ENCODE assay signal across 9 mouse cellular contexts in the genomic region with DNA sequence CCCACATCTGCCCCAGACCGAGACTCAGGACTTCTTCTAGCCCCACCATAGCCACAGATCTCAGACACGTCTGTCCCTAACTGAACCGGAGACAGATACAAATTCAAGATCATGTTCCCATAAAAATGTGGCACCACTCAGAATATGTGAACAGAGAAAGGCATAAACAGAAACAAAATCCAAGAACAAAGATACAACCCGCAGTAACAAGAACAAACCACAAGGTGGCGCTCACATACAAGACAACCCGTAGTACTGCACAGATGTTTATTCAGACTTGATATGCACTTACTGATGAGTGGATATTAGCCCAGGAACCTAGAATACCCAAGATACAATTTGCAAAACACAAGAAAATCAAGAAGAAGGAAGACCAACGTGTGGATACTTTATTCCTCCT.
A peak's percentile ranks its signal among the peaks of the same experiment; 100 is the strongest.
DNase-seq lines count a peak whose midpoint lies in the region; ATAC-seq and TF ChIP-seq lines count a peak whose summit lies in the region.
"Had no signal": no experiment of that assay in that cellular context is flagged by ENCODE, and none has a peak within 500 bp of the region (broad histone marks: within the 10 kb centered on the region; RNA-seq: fewer than 3 reads in every experiment).

No protein-coding gene starts in this region.

- WGBS in heart, embryonic 10.5 days = 14% methylated on average over 7 of the region's 7 CpGs
- 16% methylated on average over 7 of the region's 7 CpGs for WGBS in forebrain, embryonic 15.5 days

- no peaks in the 10 kb centered on the region for H3K4me1 ChIP-seq in heart, embryonic 10.5 days
- H3K4me1 ChIP-seq in CH12.LX (ENCODE audit: control insufficient read depth in 1 of 2, insufficient read depth in 2 of 2) = no peaks in the 10 kb centered on the region
- H3K4me1 ChIP-seq in forebrain, embryonic 15.5 days = no peaks in the 10 kb centered on the region
- H3K4me1 ChIP-seq in testis, adult 2 months (ENCODE audit: control insufficient read depth, insufficient read depth, low read length) = no peaks in the 10 kb centered on the region
- H3K4me1 ChIP-seq: embryonic facial prominence, embryonic 13.5 days had no signal

- H3K27me3 ChIP-seq in heart, embryonic 10.5 days (ENCODE audit: insufficient read depth, poor library complexity, severe bottlenecking) = no peaks in the 10 kb centered on the region
- no peaks in the 10 kb centered on the region for H3K27me3 ChIP-seq in CH12.LX (replicated peaks)
- H3K27me3 ChIP-seq in forebrain, embryonic 15.5 days = no peaks in the 10 kb centered on the region
- no peaks in the 10 kb centered on the region for H3K27me3 ChIP-seq in testis, adult 2 months (ENCODE audit: control insufficient read depth, insufficient read depth, low read length)
- H3K27me3 ChIP-seq: embryonic facial prominence, embryonic 13.5 days had no signal

- no peak overlapping the region for H3K9ac ChIP-seq in CH12.LX (ENCODE audit: insufficient read depth, low read depth)
- H3K9ac ChIP-seq in forebrain, embryonic 15.5 days (replicated peaks) = no peak overlapping the region
- H3K9ac ChIP-seq: embryonic facial prominence, embryonic 13.5 days had no signal

- no peak for TF ChIP-seq POLR2A in CH12.LX (IDR thresholded peaks at IDR 0.05; ENCODE audit: low read depth, low read length)
- no peak for TF ChIP-seq POLR2A in testis, adult 2 months (IDR thresholded peaks at IDR 0.05; ENCODE audit: control insufficient read depth, low read depth, low read length)

- TF ChIP-seq EP300 in CH12.LX (IDR thresholded peaks at IDR 0.05; ENCODE audit: low read length) = no peak

- peak; percentile 46 to 59 for DNase-seq in heart, postnatal 10 days
- DNase-seq in heart, embryonic 10.5 days (ENCODE audit: low spot score) = no peak
- peak; percentile 36 for DNase-seq in CH12.LX (ENCODE audit: extremely low read depth)
- DNase-seq in c-Kit-negative CD71-positive TER-119-positive erythroid progenitor cells, embryonic 14.5 days (ENCODE audit: low read depth, low spot score) = peak; percentile 8
- peak; percentile 19 to 65 for DNase-seq in layer of hippocampus, adult 18-20 months (ENCODE audit: low spot score in 2 of 2)

- no peak overlapping the region for H3K27ac ChIP-seq in heart, embryonic 10.5 days
- H3K27ac ChIP-seq in CH12.LX (ENCODE audit: insufficient read depth, low read depth) = no peak overlapping the region
- no peak overlapping the region for H3K27ac ChIP-seq in forebrain, embryonic 15.5 days (replicated peaks)
- H3K27ac ChIP-seq in testis, adult 2 months (ENCODE audit: control insufficient read depth, insufficient read depth, low read depth, low read length) = no peak overlapping the region
- H3K27ac ChIP-seq: embryonic facial prominence, embryonic 13.5 days had no signal

- TF ChIP-seq RAD21 in CH12.LX (IDR thresholded peaks at IDR 0.05; ENCODE audit: low read depth, low read length) = peak; percentile 80

- in situ Hi-C loops in CH12.LX (cut with MboI; ENCODE audit: low pct_ligation_motif_present, low pct_unique_long_range_greater_than_20kb, low sequenced_read_pairs) = loop anchor here (10.0 kb wide), 1 partner anchor 238 kb away; no protein-coding TSS in a partner anchor

- peak; percentile 23 to 76; a peak in 3 of 4 replicates for TF ChIP-seq CTCF in CH12.LX (conservative IDR thresholded peaks at IDR 0.05 in 1 of 2, IDR thresholded peaks at IDR 0.05 in 1 of 2; ENCODE audit: low read depth in 2 of 2, low read length in 2 of 2)
- peak; percentile 16; the same call in 1 of the 2 replicates for TF ChIP-seq CTCF in testis, adult 2 months (IDR thresholded peaks at IDR 0.05; ENCODE audit: control insufficient read depth, insufficient read depth, insufficient replicate concordance, low read depth, low read length)

- peak overlapping the region; percentile 61 for H3K4me2 ChIP-seq in CH12.LX (ENCODE audit: insufficient read depth, low read depth, poor library complexity, severe bottlenecking)
- no peak overlapping the region for H3K4me2 ChIP-seq in forebrain, embryonic 15.5 days (replicated peaks)
- H3K4me2 ChIP-seq: embryonic facial prominence, embryonic 13.5 days had no signal

- H3K79me2 ChIP-seq in CH12.LX (replicated peaks; ENCODE audit: control insufficient read depth, extremely low read depth, insufficient read depth, poor library complexity, severe bottlenecking) = no peaks in the 10 kb centered on the region

- H3K4me3 ChIP-seq in heart, embryonic 10.5 days = no peak overlapping the region
- H3K4me3 ChIP-seq in CH12.LX (replicated peaks in 1 of 3; ENCODE audit: low read depth in 2 of 3, low read length in 2 of 3, poor library complexity in 1 of 3) = no peak overlapping the region
- H3K4me3 ChIP-seq in forebrain, embryonic 15.5 days = no peak overlapping the region
- H3K4me3 ChIP-seq in testis, adult 2 months (ENCODE audit: control insufficient read depth, low read depth, low read length) = no peak overlapping the region
- H3K4me3 ChIP-seq: embryonic facial prominence, embryonic 13.5 days had no signal

- intact Hi-C loops in heart, postnatal 10 days (cut with DNase I) = loop anchor here (1.0 to 2.0 kb wide), 2 partner anchors 202 to 242 kb away; no protein-coding TSS in a partner anchor

- dilution Hi-C loops in CH12.LX (cut with MboI; ENCODE audit: extremely low pct_ligation_motif_present, extremely low pct_unique_long_range_greater_than_20kb, low sequenced_read_pairs) = no loop called here

- peak; percentile 63 for ATAC-seq in forebrain, embryonic 15.5 days (replicated peaks)
- peak; percentile 79 for ATAC-seq in megakaryocyte progenitor cell, adult 5-6 weeks (replicated peaks; ENCODE audit: poor library complexity)

- no peaks in the 10 kb centered on the region for H3K36me3 ChIP-seq in heart, embryonic 10.5 days
- H3K36me3 ChIP-seq in CH12.LX (replicated peaks in 1 of 2; ENCODE audit: control insufficient read depth in 1 of 2, insufficient read depth in 1 of 2, low read length in 1 of 2) = no peaks in the 10 kb centered on the region
- H3K36me3 ChIP-seq in forebrain, embryonic 15.5 days = no peaks in the 10 kb centered on the region
- H3K36me3 ChIP-seq in testis, adult 2 months (ENCODE audit: control insufficient read depth, insufficient read depth, low read length) = no peaks in the 10 kb centered on the region
- H3K36me3 ChIP-seq: embryonic facial prominence, embryonic 13.5 days had no signal

- no peaks in the 10 kb centered on the region for H3K9me3 ChIP-seq in heart, embryonic 10.5 days
- H3K9me3 ChIP-seq in CH12.LX (replicated peaks; ENCODE audit: low read length) = no peaks in the 10 kb centered on the region
- no peaks in the 10 kb centered on the region for H3K9me3 ChIP-seq in forebrain, embryonic 15.5 days
- H3K9me3 ChIP-seq: embryonic facial prominence, embryonic 13.5 days had no signal

TF ChIP-seq in CH12.LX, 34 proteins besides CTCF, POLR2A, EP300 and RAD21:
- no peak for TF ChIP-seq KAT2A (IDR thresholded peaks at IDR 0.05; ENCODE audit: insufficient replicate concordance, low read length)
- TF ChIP-seq ZC3H11A (IDR thresholded peaks at IDR 0.05; ENCODE audit: low read depth, low read length) = peak; percentile 41; the same call in 1 of the 2 replicates
- TF ChIP-seq SMC3 (IDR thresholded peaks at IDR 0.05; ENCODE audit: low read depth, low read length) = peak; percentile 79
TF ChIP-seq in CH12.LX: peak in this region for 2.
